Mouse (Mus musculus): ENCODE data around the gene Kctd17. TPM values are rescaled to one million over a fixed set of nuclear protein-coding genes. Genes with fewer than 3 reads are reported as not detected.
A peak's percentile ranks its signal among the peaks of the same experiment; 100 is the strongest.

Gene Kctd17
- total RNA-seq, 4 experiments from 2014 or later, result 17.9 to 26.9 (median 20.2) TPM

- no peak for DNase-seq (ENCODE audit: low spot score)
Observed at GRCm38 (mm10) chr15:78447121-78447520, 18.8 kb downstream of the Kctd17 start.

GRCm38 (mm10) chr15:78447746-78448535 is 19.6 kb downstream of the Kctd17 start:
- peak; percentile 96 for DNase-seq (ENCODE audit: low spot score)

GRCm38 (mm10) chr15:78449131-78449530 is 20.8 kb downstream of the Kctd17 start:
- no peak for DNase-seq (ENCODE audit: low spot score)

GRCm38 (mm10) chr15:78449694-78450418 is 21.5 kb downstream of the Kctd17 start:
- DNase-seq (ENCODE audit: low spot score), result no peak

- DNase-seq (ENCODE audit: low spot score), result no peak
Observed at GRCm38 (mm10) chr15:78450419-78450768, 22.0 kb downstream of the Kctd17 start.

- DNase-seq (ENCODE audit: low spot score), result no peak
Observed at GRCm38 (mm10) chr15:78451201-78451600, 22.8 kb downstream of the Kctd17 start.

GRCm38 (mm10) chr15:78452929-78453328 is 24.6 kb downstream of the Kctd17 start:
- no peak for DNase-seq (ENCODE audit: low spot score)

GRCm38 (mm10) chr15:78455168-78455567 is 26.8 kb downstream of the Kctd17 start:
- no peak for DNase-seq (ENCODE audit: low spot score)

- DNase-seq (ENCODE audit: low spot score), result no peak
Observed at GRCm38 (mm10) chr15:78456051-78456450, 27.7 kb downstream of the Kctd17 start.

GRCm38 (mm10) chr15:78457193-78457592 is 28.8 kb downstream of the Kctd17 start:
- no peak for DNase-seq (ENCODE audit: low spot score)

- no peak for DNase-seq (ENCODE audit: low spot score)
Observed at GRCm38 (mm10) chr15:78462981-78463380, 34.6 kb downstream of the Kctd17 start.

GRCm38 (mm10) chr15:78466809-78467208 is 38.4 kb downstream of the Kctd17 start:
- no peak for DNase-seq (ENCODE audit: low spot score)

- no peak for DNase-seq (ENCODE audit: low spot score)
Observed at GRCm38 (mm10) chr15:78467570-78467969, 39.2 kb downstream of the Kctd17 start.

GRCm38 (mm10) chr15:78468379-78468937 is 40.1 kb downstream of the Kctd17 start, which contains the start of gene Tmprss6:
Gene Tmprss6, minus strand, starts transcription at chr15:78468634.
- no peak for DNase-seq (ENCODE audit: low spot score)

- DNase-seq (ENCODE audit: low spot score), result no peak
Observed at GRCm38 (mm10) chr15:78470495-78471276, 42.3 kb downstream of the Kctd17 start.

- DNase-seq (ENCODE audit: low spot score), result no peak
Observed at GRCm38 (mm10) chr15:78471902-78472301, 43.5 kb downstream of the Kctd17 start.

GRCm38 (mm10) chr15:78473442-78473841 is 45.1 kb downstream of the Kctd17 start:
- DNase-seq (ENCODE audit: low spot score), result no peak

GRCm38 (mm10) chr15:78475604-78476031 is 47.3 kb downstream of the Kctd17 start:
- DNase-seq (ENCODE audit: low spot score), result no peak

- DNase-seq (ENCODE audit: low spot score), result no peak
Observed at GRCm38 (mm10) chr15:78476878-78477277, 48.5 kb downstream of the Kctd17 start.

GRCm38 (mm10) chr15:78478073-78478472 is 49.7 kb downstream of the Kctd17 start:
- no peak for DNase-seq (ENCODE audit: low spot score)

- DNase-seq (ENCODE audit: low spot score), result no peak
Observed at GRCm38 (mm10) chr15:78479470-78479869, 51.1 kb downstream of the Kctd17 start.

GRCm38 (mm10) chr15:78480111-78480510 is 51.7 kb downstream of the Kctd17 start:
- DNase-seq (ENCODE audit: low spot score), result no peak

All from heart, adult 8-10 months (tissue).